Mouse (Mus musculus) frontal cortex, postnatal 10 days (tissue): ENCODE data around the gene Mfsd4b2.

ENCODE experiments used
- DNase-seq, 2 experiments: peaks; one replicate each; pipeline ENCODE4 v3.0.0; 2022; ENCODE audit warnings: low spot score in 2 of 2, mixed read lengths in 1 of 2

The Mfsd4b2 gene

GRCm38 (mm10) chr10:39893702-39894697, 32.7 kb downstream of the Mfsd4b2 start:
- DNase-seq = no peak

GRCm38 (mm10) chr10:39888621-39889020, 38.1 kb downstream of the Mfsd4b2 start:
- no peak for DNase-seq
